In genomic region chr1:95381028-95381427, GRCm38 (mm10) we compare ENCODE assay signal across 21 mouse cellular contexts.
DNase-seq lines count a peak whose midpoint lies in the region; ATAC-seq and TF ChIP-seq lines count a peak whose summit lies in the region.
"Had no signal": no experiment of that assay in that cellular context is flagged by ENCODE, and none has a peak within 500 bp of the region (broad histone marks: within the 10 kb centered on the region; RNA-seq: fewer than 3 reads in every experiment).

No protein-coding gene starts in this region.

- H3K27ac ChIP-seq in liver, adult 2 months (replicated peaks; ENCODE audit: insufficient read depth, low read depth, low read length) = no peak overlapping the region
- no peak overlapping the region for H3K27ac ChIP-seq in liver, postnatal 0 days (ENCODE audit: low read depth)
- H3K27ac ChIP-seq: embryonic facial prominence, embryonic 15.5 days; forebrain, embryonic 12.5 days; heart, embryonic 13.5 days; hindbrain, embryonic 12.5 days had no signal

- TF ChIP-seq POLR2A in liver, adult 2 months (IDR thresholded peaks at IDR 0.05; ENCODE audit: extremely low read depth, insufficient read depth, low read length) = no peak

- no peaks in the 10 kb centered on the region for H3K27me3 ChIP-seq in liver, adult 2 months (ENCODE audit: control insufficient read depth, insufficient read depth, low read length)
- no peaks in the 10 kb centered on the region for H3K27me3 ChIP-seq in liver, postnatal 0 days (ENCODE audit: insufficient read depth, low read length)
- H3K27me3 ChIP-seq: embryonic facial prominence, embryonic 15.5 days; forebrain, embryonic 12.5 days; heart, embryonic 13.5 days; hindbrain, embryonic 12.5 days had no signal

- WGBS in liver, adult 2 months = 69% methylated on average over 2 of the region's 2 CpGs
- 61% methylated on average over 2 of the region's 2 CpGs for WGBS in liver, postnatal 0 days (ENCODE audit: insufficient replicate concordance)

- no peak for TF ChIP-seq CTCF in liver, adult 2 months (IDR thresholded peaks at IDR 0.05; ENCODE audit: low read depth, low read length)
- no peak for TF ChIP-seq CTCF in liver, postnatal 0 days (IDR thresholded peaks at IDR 0.05; ENCODE audit: low read depth)

- no peak overlapping the region for H3K4me3 ChIP-seq in liver, adult 2 months (ENCODE audit: insufficient read depth, low read depth, low read length)
- H3K4me3 ChIP-seq in liver, postnatal 0 days (ENCODE audit: low read depth, low read length) = no peak overlapping the region
- H3K4me3 ChIP-seq: embryonic facial prominence, embryonic 15.5 days; erythroblast, embryonic 14.5 days; forebrain, embryonic 12.5 days; heart, embryonic 13.5 days; hindbrain, embryonic 12.5 days had no signal

- no peak for TF ChIP-seq EP300 in liver, postnatal 0 days (IDR thresholded peaks at IDR 0.05; ENCODE audit: low read depth)

- DNase-seq in liver, adult 2 months (ENCODE audit: extremely low read depth, low read depth, low spot score) = peak; percentile 16
- DNase-seq in liver, postnatal 0 days = no peak
- DNase-seq in layer of hippocampus, adult 11-12 months (ENCODE audit: low spot score) = no peak
- DNase-seq in adrenal gland, postnatal 4 days (ENCODE audit: low spot score in 2 of 2) = no peak
- no peak for DNase-seq in lung, postnatal 4 days
- DNase-seq: adrenal gland, postnatal 10 days; cerebellum, adult 18-20 months; cerebellum, postnatal 10 days; embryo, embryonic 11 days; gastrocnemius, postnatal 10 days; heart, postnatal 36 days had no signal

- no peaks in the 10 kb centered on the region for H3K4me1 ChIP-seq in liver, adult 2 months (ENCODE audit: control insufficient read depth, insufficient read depth, low read length)
- H3K4me1 ChIP-seq in liver, postnatal 0 days (ENCODE audit: insufficient read depth) = no peaks in the 10 kb centered on the region
- H3K4me1 ChIP-seq: embryonic facial prominence, embryonic 15.5 days; forebrain, embryonic 12.5 days; heart, embryonic 13.5 days; hindbrain, embryonic 12.5 days had no signal

- H3K9ac ChIP-seq in liver, adult 2 months (ENCODE audit: low read depth, low read length) = no peak overlapping the region
- no peak overlapping the region for H3K9ac ChIP-seq in liver, postnatal 0 days (replicated peaks)
- H3K9ac ChIP-seq: embryonic facial prominence, embryonic 15.5 days; forebrain, embryonic 12.5 days; heart, embryonic 13.5 days; hindbrain, embryonic 12.5 days had no signal

- no peak for ATAC-seq in liver, postnatal 0 days
- peak; percentile 56 for ATAC-seq in granulocyte monocyte progenitor cell, adult 5-6 weeks (replicated peaks; ENCODE audit: poor library complexity, severe bottlenecking)
- ATAC-seq in megakaryocyte progenitor cell, adult 5-6 weeks (replicated peaks; ENCODE audit: poor library complexity) = peak; percentile 70
- ATAC-seq: forebrain, embryonic 16.5 days; hindbrain, embryonic 16.5 days; inflammation-experienced regulatory T-cells, adult 6 months had no signal

- no peaks in the 10 kb centered on the region for H3K9me3 ChIP-seq in liver, postnatal 0 days (ENCODE audit: low read length)
- H3K9me3 ChIP-seq: embryonic facial prominence, embryonic 15.5 days; forebrain, embryonic 12.5 days; hindbrain, embryonic 12.5 days had no signal

- no peak overlapping the region for H3K4me2 ChIP-seq in liver, postnatal 0 days (ENCODE audit: low read depth, low read length)
- H3K4me2 ChIP-seq: embryonic facial prominence, embryonic 15.5 days; forebrain, embryonic 12.5 days; heart, embryonic 13.5 days; hindbrain, embryonic 12.5 days had no signal

- no peaks in the 10 kb centered on the region for H3K79me2 ChIP-seq in liver, adult 2 months (ENCODE audit: control insufficient read depth, insufficient read depth, low read length)

- H3K36me3 ChIP-seq in liver, adult 2 months (ENCODE audit: control insufficient read depth, insufficient read depth, low read length) = no peaks in the 10 kb centered on the region
- H3K36me3 ChIP-seq in liver, postnatal 0 days (replicated peaks; ENCODE audit: insufficient read depth, low read length) = no peaks in the 10 kb centered on the region
- H3K36me3 ChIP-seq: embryonic facial prominence, embryonic 15.5 days; forebrain, embryonic 12.5 days; heart, embryonic 13.5 days; hindbrain, embryonic 12.5 days had no signal
